Mouse (Mus musculus) cerebellum, adult 11 months (tissue): ENCODE measurements around the gene Klf14.

Experiments used
- DNase-seq: peaks from one replicate; pipeline ENCODE4 v3.0.0; 2022

Gene Klf14

GRCm38 (mm10) chr6:30958736-30959540 lies at the start of gene Klf14:
Gene Klf14 (minus strand): TSS chr6:30959078.
- DNase-seq = no peak

- DNase-seq = no peak
Observed at GRCm38 (mm10) chr6:31006111-31006600, 47.3 kb upstream of the Klf14 start.

GRCm38 (mm10) chr6:30986393-30986792 lies 27.5 kb upstream of the Klf14 start:
- no peak for DNase-seq

- no peak for DNase-seq
Observed at GRCm38 (mm10) chr6:30983021-30983420, 24.1 kb upstream of the Klf14 start.

- no peak for DNase-seq
Observed at GRCm38 (mm10) chr6:30982372-30982980, 23.6 kb upstream of the Klf14 start.

GRCm38 (mm10) chr6:30981351-30981750 lies 22.5 kb upstream of the Klf14 start:
- DNase-seq = no peak

GRCm38 (mm10) chr6:30978615-30979014 lies 19.7 kb upstream of the Klf14 start:
- DNase-seq = no peak

- DNase-seq = no peak
Observed at GRCm38 (mm10) chr6:30972121-30972520, 13.2 kb upstream of the Klf14 start.

GRCm38 (mm10) chr6:30957784-30958735 lies 818 bp downstream of the Klf14 start:
- DNase-seq = no peak

- no peak for DNase-seq
Observed at GRCm38 (mm10) chr6:30939264-30939663, 19.6 kb downstream of the Klf14 start.

- DNase-seq = no peak
Observed at GRCm38 (mm10) chr6:30922821-30923220, 36.1 kb downstream of the Klf14 start.

GRCm38 (mm10) chr6:30921826-30922225 lies 37.1 kb downstream of the Klf14 start:
- no peak for DNase-seq

GRCm38 (mm10) chr6:30920834-30921675 lies 37.8 kb downstream of the Klf14 start:
- DNase-seq = no peak

GRCm38 (mm10) chr6:30915473-30915872 lies 43.4 kb downstream of the Klf14 start, which contains the start of gene Tsga13:
Gene Tsga13 (minus strand): TSS chr6:30915573.
- DNase-seq = no peak

- DNase-seq = no peak
Observed at GRCm38 (mm10) chr6:30907970-30908369, 50.9 kb downstream of the Klf14 start.
